Mouse (Mus musculus) large intestine, adult 2 months (tissue): ENCODE data around the gene Mpc1. TPM values are rescaled to one million over a fixed set of nuclear protein-coding genes. Genes with fewer than 3 reads are reported as not detected.
"Not testable (repeated sequence)": the region's sequence is repeated elsewhere in the genome, so short reads cannot be mapped to it uniquely, and the experiment has no call there.

Experiments used
- DNase-seq: peaks from one replicate; pipeline ENCODE4 v3.0.0-alpha.2; 2012; ENCODE audit warnings: low read depth, low spot score
- WGBS: fragments of 180-500 bp; shearing (Covaris S2); methylation state at CpG from one replicate; pipeline ENCODE4 v1.1.7; 2018; 5-methylcytosine and 5-hydroxymethylcytosine counted together
- polyA plus RNA-seq: library from polyadenylated mRNA; depleted of rRNA; stranded (reverse); fragments of >200 nt; gene quantifications from 2 replicates; pipeline ENCODE4 v1.2.3, GENCODE M21; 2012; rRNA removed

Mpc1 gene
- polyA plus RNA-seq, 1 experiment, result 155 TPM

DNA sequence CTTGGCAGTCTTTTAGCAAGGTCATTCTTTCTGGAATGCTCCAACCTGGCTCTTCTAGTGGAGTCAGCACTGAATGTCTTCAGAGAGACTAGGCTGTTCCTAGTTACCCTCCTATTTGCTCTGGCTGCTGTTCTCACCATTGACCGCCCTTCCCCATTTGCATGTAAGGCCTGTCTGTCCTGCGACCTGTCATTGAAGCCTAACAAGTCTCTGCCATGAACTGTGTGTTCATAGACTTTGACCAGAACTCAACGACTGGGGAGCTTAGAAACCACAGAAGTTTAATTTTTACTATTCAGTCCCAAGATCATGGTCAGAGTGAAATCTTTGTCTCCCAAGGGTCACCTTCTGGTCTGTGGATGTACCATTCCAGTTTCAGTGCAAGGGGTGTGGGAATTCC lies 31.3 kb downstream of the Mpc1 start:
- no peak for DNase-seq
- WGBS, result 59% methylated on average over 3 of the region's 3 CpGs

DNA sequence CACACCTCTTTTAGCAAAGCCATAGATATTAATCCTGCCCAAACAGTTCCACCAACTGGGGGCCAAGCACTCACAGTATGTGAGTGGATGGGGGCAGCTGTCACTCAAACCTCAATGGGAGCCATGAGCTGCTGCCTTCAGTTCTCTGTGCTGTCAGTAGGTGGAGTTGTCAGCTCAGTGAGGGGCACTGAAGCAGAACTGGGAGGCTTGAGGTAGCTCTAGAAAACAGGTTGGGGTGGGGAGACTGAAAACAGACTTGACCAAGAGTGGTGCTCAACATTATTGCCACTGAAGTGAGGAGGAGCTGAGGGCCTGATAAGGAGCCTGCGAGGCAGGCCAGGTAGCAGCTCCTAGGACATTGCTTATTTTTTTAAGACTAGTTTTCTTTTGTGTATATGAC lies 33.5 kb downstream of the Mpc1 start:
- DNase-seq, result no peak
- WGBS, result 59% methylated on average over 1 of the region's 1 CpGs

DNA sequence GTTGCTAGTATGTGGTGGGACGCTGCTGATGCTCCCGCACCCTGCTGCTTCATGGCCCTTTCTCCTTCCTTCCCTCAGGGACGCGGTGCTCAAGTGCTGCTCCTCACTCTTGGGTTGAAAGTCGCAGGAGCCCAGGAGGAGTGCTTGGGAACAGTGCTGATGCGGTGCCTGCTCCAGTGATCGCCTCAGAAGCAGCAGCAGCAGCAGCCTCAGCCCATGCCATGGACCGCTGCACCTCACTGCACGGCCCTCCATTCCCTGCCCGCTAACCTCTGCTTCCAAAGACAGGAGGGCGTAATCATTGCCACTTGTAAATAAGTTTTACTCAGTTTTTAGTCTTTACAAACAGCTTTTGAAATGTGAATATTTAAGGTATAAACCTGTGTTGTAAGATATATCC lies 44.2 kb downstream of the Mpc1 start:
- 96% methylated on average over 11 of the region's 11 CpGs for WGBS
- not testable (repeated sequence) for DNase-seq

DNA sequence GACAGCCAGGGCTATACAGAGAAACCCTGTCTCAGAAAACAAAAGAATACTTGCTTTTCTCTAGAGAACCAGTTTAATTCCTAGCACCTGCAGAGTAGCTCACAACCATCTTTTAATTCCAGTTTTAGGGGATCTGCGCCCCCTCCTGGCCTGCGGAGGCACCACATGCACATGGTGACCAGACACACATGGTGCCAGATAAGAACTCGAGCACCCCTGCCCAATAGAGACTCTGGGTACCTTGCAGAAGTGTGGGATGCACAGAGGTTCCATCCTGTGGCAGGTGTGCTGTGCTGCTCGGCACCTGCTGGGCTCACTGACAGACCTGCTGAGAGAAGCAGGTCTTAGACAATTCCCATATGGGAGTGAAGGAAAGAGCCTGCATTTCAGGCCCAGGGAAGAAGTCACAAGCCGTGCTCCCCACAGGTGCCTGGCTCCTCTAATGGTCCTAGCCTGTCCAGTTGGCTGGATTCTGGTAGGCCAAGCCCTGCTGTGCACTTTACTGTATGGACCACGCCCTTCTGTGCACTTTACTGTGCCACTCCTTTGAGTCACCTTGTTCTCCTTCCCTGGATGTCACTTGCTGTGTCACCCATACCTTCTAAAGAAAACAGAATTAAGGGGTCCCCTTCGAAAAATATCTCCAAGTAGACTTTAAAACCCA lies 45.9 kb downstream of the Mpc1 start:
- DNase-seq, result no peak
- WGBS, result 55% methylated on average over 7 of the region's 7 CpGs

DNA sequence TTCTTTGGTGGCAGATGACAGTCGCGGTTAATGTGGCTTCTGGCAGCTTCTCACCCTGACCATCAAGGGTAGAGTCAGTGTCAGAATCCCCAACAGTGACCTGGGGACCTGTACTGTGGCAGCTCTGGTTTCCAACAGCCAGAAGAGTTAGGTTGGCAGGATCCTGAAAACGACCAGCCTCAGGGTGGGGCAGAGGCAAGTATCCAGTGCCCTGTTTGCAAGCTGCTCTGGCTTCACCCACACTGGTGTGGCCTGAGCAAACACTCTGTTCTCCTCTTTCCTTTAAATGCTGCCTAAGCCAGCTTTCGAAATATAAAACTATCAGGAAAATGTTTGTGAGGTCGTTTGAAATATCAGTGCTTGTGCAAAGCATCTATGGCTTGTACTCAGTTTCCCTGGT lies 47.9 kb downstream of the Mpc1 start:
- no peak for DNase-seq
- WGBS, result 42% methylated on average over 5 of the region's 5 CpGs

DNA sequence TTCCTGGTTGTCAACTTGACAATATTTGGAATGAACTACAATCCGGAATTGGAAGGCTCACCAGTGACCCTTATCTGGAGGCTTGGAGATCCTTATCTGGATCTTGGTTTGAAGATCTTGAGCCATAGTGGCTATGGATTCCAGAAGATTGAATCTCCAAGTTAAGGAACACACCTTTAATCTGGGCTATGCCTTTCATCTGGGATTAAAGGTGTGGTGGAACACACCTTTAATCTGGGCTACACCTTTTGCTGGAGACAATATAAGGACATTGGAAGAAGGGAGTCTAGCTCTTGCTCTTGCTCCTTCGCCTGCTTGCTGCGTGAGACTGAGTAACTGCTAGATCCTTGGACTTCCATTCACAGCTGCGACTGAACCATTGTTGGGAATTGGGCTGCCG lies 54.5 kb downstream of the Mpc1 start, which contains the start of gene Prr18:
Gene Prr18 (plus strand): TSS at position 301 of the 400 bp plus-strand sequence.
- WGBS, result 71% methylated on average over 1 of the region's 5 CpGs
- not testable (repeated sequence) for DNase-seq

DNA sequence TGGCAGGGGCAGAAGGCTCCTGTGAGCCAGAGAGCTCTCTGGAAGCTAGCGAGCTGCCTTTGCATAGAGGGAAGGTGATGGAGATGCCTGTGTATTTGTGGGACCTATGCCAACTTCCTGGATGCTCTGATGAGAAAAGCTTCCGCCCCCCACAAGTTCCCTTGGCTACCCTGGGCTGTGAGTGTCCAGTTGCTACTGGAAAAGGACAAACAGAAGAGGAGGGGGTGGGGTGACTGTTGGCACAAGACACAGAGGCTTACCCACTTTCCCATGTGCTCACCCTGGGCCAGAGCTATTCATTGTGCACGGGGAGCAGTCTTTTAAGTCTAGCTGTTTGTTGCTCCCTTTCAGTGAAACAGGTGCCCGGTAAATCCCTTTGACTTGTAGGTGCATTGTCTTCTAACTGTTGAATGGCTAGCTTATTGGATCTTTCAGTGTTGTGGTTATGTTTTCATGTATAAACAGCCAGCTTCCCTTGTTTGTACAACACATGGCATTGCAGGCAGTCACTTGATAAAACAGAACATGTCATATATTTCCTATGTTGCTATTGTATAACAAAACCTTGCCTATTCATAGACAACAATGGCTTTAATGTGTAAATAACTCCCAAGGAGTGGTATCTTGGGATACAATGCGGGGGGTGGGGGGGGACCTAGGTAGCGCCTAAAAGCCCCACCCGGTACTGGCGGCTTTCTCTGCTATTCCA lies 57.1 kb downstream of the Mpc1 start:
- 12% methylated on average over 8 of the region's 8 CpGs for WGBS
- no peak for DNase-seq

DNA sequence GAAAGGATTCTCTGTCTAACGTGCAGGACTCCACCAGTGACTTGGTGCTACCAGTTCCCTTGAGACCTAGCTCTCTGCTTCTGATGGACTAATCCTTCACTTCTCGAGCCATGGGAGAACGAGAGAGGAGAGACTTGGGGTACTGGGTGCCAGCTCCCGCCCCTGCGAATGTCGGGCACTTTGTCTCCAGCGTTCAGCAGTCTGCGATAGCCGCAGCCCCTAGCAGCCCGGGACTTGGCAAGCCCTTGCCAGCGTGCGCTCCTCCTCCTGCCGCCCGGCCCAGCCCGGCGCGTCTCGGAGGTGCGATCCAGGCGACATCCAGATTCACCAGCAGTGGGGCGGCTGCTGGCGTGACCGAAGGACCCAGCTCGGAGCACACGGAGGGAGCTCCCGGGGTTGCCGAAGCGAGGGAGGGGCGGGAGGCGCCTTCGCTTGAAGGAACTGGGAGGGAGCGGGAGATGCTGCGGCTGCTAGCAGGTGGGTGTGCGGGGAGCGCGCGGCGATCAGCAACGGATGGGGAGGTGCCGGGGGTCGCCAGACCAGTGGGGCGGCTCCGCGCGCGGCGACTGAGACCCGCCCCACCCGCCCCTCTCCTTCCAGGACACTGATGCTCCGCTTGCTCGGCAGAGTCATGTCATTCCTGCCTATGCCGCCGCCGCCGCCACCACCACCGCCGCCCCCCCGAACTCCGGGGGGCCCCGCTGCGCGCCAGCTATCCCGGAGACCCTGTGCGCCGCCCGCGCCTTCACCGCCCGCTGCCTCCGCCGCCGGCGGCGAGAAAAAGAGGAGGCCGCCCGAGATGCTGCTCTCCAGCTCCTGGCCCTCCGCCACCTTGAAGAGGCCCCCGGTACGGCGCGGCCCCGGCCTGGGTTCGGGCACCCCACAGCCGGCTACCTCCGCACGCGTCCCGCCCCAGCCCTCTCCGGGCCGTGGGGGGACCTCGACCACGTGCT lies 58.0 kb downstream of the Mpc1 start:
- under 1% methylated on average over 72 of the region's 92 CpGs for WGBS
- no peak for DNase-seq

DNA sequence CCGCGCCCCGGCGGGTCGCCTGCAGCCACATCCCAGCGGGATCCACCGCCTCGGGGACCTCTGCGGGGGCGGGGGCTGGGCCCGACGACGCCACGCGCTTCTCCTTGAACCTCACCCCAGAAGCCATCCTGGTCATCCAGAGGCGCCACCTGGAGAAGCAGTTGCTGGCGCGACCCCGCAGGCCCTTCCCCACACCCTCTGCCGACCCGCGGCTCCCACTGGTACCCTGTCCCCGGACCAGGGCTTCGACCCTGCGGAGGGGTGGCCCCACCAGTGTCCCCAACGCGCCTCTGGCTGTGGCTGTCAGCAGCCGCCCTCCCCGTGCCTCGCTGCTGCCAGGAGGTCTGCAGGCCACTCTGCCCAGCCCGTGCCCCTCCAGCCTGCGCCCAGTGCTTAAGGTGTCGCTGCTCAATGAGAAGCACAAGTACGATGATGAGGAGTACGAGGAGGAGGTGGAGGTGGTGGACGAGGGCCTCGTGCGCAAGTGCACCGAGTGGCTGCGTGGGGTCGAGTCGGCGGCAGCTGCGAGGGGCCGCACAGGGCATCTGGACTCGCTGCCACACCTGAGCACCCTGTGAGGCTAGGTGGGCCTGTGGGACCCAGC lies 58.8 kb downstream of the Mpc1 start:
- no peak for DNase-seq
- WGBS, result 27% methylated on average over 46 of the region's 46 CpGs

DNA sequence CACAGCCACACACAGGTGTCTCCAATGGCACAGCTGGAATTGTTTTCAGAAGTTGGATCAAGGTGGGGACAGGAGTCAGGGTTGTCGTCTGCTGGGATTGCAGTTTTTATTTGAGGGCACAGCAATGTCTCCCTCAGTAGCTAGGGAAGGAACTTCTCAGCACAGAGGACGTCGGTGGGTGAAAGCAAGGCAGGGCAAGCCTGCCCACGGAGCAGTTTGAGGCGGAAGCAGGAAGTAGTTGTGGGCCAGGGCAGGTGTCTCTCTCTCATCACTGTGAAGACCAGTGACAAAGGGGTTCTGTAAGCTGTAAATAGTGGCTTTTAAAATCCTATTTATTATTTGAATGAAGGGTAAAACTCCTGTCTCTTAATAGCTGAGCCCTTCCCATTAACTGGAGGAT lies 60.0 kb downstream of the Mpc1 start:
- WGBS, result 13% methylated on average over 5 of the region's 5 CpGs
- no peak for DNase-seq

DNA sequence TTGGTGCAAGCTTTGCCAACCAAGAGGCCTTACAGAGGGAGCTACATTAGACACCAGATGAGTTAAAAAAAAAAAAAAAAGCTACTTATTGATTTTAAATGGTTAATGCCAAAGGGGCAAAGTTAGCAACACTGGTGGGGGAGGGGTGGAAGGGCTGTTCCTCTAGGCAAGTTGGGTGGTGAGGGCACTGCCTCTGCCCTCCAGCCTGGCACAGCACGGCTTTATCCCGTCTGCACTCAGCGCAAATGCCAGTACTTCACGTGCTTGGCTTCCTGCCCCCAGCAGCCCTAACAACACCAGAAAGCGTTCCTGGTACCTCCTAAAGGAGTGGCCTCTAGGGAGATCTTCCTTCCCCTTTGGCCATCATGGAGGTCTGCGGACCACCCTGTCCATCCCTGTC lies 60.7 kb downstream of the Mpc1 start:
- no peak for DNase-seq
- WGBS, result 34% methylated on average over 6 of the region's 6 CpGs

Other genes starting within 250 kb of the Mpc1 start
- 0.43 TPM in 1 of 2 replicates, not detected in the other for gene Gm49673, start 135.1 kb upstream of the Mpc1 start, polyA plus RNA-seq
- 39.2 and 62.1 TPM in 2 replicates for gene Rnaset2a, start 134.8 kb upstream of the Mpc1 start, polyA plus RNA-seq
- gene Fgfr1op, start 117.4 kb upstream of the Mpc1 start, polyA plus RNA-seq, result 2.6 TPM in 2 replicates
- gene Ccr6, start 46.9 kb upstream of the Mpc1 start, polyA plus RNA-seq, result 7.1 and 7.8 TPM in 2 replicates
- gene Sft2d1, start 28.2 kb downstream of the Mpc1 start, polyA plus RNA-seq, result 84.2 and 105 TPM in 2 replicates
- 0.15 and 0.16 TPM in 2 replicates for gene Prr18, start 54.6 kb downstream of the Mpc1 start, polyA plus RNA-seq
- gene T2, start 73.1 kb downstream of the Mpc1 start, polyA plus RNA-seq, result 0.14 and 0.17 TPM in 2 replicates
- not detected in 2 replicates for gene T, start 151.5 kb downstream of the Mpc1 start, polyA plus RNA-seq
- 0.57 and 1.0 TPM in 2 replicates for gene Pde10a, start 242.5 kb downstream of the Mpc1 start, polyA plus RNA-seq